Mouse (Mus musculus): ENCODE measurements around the gene Trpv4.

Trpv4 gene

DNA sequence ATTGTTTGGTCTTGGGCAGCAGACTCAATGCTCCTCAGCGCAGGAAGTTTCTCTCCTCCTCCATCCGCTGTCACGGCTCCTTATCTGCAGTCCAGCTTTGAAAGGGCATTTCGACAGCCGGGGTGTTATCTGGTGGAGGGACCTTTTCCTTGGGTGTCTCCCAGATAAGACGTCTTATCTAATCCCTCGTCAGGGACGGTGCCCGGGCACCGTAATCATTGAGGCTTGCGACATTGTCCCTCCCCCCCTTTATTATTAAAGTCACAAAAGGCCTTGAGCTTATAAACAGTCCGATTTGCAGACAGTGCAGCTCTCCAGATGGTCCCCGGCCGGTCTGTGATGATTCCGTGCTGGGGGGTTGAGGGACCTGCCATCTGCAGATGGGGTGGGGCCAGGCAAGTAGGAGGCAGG is 67.1 kb downstream of the Trpv4 start:
- DNase-seq (ENCODE audit: low read depth, low spot score): no peak

DNA sequence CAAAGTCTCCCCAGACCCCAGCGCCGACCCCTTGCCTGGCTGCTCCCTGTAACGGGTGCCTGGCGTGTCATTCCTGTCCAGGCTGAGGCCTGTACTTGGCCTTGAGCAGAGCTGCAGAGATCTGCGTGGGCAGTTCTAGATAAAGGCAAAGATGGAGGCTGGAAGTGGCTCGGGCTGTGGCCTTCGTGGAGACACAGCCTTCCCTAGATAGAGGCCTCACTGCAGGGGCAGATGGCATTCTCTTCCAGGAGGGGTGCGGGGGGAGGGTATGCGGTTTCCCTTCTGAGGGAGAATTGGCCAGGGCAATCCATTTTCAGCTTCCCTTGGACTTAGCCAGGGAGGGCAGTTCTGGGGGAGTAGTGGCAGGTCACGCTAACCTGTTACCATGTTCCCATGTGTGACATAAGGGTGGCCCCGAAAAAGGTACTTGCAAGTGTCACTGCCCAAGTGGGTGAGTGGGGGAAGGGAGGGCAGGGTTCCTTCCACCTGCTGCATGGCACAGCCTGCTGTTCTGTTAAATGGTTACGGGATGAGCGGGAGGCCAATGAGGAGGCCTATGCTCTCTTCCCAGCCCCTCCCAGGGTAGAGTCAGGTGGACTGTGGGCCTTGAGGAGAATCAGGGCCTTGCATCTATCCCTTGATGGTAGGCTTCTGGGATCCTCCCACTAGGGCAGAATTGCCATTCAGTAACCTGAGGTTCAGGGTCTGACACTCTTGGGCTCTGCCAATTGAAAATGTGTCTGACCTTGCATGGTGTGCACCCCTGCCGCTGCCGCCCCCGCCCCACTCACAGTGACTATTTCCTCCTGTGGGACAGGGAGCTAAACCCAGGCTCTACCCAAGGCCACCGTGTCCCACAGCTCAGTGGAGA is 67.9 kb downstream of the Trpv4 start:
- no peak for DNase-seq (ENCODE audit: low read depth, low spot score)

DNA sequence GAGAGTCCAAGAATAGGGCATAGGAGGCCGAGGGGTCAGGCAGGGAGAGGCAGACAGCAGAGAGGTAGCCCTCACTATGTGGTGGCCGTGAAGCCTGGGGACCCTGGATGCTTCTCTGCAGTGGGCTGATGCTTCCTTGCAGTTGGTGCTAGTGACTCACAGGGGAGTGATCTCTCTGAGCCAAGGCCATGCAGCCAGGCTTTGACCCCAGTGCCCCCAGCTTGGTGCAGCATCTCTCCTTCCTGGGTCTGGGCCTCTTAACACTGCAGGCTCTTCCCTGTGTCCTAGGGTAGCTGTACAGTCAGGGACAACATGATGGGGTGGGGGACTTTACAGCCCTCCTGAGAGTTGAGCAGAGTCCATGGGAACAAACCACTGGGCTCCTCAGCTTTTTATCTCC is 68.8 kb downstream of the Trpv4 start:
- DNase-seq (ENCODE audit: low read depth, low spot score): no peak

DNA sequence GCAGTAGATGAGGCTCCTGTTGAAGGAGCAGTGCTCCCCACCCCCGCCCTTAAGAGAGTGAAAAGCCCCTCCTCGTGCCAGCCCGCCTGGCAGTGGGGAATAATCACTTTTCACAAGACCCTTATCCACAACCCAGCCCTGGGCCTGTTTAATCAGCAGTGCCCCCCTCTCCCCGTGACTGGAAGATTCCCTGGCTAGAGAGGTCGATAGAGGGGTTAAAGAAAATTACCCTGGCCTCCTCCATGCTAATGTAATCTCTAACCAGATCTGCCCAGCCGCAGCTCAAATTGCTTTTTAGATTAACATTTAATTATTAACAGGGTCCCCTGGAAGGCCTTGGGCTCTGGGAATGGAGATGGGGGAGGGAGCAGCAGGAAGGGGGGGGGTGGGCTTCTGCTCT is 69.2 kb downstream of the Trpv4 start:
- DNase-seq (ENCODE audit: low read depth, low spot score): no peak

DNA sequence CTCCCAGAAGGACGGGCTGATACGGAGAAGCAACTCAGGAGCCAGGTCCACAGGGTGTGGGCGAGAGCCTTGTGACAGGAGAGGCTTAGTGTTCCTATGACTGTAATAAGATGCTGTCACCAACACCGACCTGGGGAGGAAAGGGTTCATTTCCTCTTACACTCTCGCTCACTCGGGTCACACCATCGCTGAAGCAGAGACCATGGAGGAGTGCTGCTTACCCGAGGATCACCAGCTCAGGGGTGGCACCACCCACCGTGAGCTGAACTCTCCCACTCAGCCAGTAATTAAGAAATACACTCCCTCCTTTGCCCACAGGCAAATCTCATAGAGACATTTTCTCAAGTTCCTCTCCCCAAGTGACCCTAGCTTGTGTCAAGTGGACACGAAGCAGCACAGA is 69.8 kb downstream of the Trpv4 start:
- DNase-seq (ENCODE audit: low read depth, low spot score): no peak

DNA sequence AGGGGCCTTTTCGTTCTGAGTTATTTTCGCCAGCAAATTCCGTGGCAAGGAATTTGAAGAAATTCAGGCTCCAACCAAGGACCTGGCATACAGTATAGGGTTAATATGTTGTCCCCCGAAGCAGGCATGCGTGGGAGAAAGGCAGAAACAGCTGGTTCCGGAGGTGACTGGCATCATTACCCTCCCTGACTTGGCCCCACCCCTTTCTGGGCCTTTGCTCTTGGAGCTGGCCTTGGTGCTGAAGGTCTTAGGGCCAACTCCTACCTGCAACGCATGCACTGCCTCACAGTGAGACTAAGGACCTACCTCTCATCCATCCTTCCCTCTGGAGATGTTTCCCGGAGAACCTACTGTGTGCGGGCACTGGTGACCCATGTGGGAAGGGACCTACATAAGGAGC is 70.3 kb downstream of the Trpv4 start:
- DNase-seq (ENCODE audit: low read depth, low spot score): peak; percentile 75

DNA sequence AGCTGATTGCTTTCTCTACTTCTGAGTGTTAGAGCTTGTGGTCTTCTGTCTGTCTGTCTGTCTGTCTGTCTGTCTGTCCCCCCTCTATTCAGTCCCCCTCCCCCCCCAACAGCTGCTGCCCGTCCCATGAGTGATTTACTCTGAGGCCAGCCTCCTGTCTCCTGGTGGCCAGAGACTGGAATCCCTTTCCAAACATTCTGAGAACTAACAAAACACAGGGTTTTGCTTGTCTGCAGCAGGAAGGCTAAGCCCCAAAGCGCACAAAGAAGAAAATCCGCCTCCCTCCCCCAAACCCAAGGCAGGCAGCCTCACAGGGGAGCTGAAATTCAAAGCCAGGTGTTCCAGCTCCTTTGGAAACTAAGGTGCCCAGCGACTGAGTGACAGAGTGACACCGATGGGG is 72.5 kb downstream of the Trpv4 start:
- DNase-seq (ENCODE audit: low read depth, low spot score): no peak

DNA sequence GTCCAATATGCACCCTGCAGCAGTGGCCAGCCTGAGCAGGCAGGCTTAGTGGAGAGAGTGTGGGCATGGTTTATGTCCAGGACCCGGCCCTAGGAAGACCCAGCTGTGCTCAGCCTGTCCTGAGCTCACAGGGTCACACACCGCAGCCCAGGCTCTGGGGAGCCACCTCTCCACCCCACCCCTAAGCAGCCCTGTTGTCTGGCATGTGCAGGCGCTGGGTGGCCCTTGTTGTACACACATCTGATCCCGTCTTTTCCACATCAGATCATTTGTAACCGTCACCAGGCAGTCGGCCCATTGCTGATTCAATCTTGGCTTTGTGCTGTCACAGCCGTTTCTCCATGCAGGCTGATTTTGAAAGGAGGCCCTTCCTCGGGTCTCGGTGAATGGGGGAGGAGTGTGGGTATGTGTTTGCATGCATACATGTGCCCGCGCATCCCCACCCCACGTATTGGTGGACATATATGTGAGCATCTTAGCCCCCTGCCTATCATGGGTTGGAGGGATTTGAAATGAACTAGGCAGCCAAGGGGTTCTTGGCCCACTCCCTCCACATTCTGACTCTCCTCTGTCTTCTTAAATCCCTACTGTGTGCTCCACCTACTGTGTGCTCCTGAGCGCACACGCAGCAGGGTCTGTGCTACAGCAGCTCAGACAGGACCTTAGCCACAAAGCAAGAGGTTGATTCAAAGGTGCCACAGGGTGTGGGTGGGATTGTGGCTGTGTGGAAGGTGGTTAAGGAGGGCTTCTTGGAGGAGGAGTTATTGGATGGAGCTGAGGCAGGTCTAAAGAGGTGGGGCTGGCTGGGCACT is 73.7 kb downstream of the Trpv4 start:
- no peak for DNase-seq (ENCODE audit: low read depth, low spot score)

DNA sequence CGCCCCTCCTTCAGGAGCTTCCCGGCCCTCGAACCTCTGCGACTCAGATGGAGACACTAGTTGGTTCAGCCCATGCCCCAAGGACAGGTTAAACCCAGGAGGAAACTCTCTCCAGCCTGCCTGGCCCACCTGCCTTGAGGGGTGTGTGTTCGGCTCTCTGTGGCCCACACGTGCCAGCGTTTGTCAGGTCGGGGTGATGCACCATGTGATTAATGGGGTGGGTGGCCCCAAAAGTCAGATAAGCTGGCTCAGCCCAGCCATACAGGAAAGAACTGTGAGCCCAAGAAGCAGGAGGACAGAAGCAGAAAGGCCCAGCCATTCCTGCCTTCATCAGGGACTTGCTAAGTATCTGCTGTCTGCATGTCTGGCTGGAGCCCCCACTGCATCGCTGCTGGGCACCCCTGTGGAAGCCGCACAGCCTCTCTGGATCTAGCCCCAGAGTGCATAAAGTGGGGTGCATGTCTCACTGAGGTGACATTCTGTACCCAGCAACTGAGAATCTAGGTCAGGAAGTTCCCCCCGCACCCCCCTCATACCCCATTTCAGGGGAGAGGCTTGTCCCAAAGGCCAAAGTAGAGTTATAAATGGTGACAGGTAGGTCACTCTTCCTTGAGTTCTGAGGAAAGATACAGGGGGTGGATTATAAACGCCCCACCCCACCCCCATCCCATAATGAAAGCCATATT is 74.6 kb downstream of the Trpv4 start:
- DNase-seq (ENCODE audit: low read depth, low spot score): no peak

DNA sequence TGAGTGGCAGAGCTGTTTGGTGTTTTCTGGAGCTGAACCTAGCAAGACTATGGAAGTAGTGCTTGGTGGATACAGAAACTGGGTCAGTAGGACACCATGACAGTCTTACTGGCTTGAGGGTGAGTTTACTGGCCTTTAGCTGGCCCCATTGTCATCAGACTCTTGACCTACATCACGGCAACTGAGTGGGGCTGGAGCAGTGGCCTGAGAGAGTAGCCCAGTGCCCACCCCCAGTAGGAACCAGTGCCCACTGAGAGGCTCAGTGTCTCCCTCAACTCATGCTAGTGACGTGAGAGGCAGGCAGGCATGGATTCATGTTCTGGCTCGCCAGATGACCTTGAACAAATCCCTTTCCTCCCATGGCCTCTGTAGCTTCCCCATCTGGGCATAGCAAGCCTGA is 75.2 kb downstream of the Trpv4 start:
- no peak for DNase-seq (ENCODE audit: low read depth, low spot score)

DNA sequence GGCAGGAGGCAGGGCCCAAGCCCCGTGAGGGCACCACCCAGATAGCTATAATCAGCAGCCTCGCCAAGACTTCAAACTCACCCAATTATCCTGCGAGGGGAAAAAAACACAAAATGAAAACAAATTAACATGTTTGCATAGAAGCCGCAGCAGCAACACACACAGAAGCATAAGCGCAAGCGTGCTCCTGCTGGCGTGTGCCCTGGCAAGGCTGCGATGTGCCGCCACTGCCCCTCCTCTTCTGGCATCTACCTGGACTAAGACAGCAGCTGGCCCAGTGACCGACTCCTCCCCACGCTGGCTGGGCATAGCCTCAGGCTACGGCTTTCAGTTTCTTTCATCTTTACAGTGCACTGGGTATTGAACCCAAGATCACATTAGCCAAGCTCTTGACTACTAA is 76.7 kb downstream of the Trpv4 start:
- DNase-seq (ENCODE audit: low read depth, low spot score): no peak

DNA sequence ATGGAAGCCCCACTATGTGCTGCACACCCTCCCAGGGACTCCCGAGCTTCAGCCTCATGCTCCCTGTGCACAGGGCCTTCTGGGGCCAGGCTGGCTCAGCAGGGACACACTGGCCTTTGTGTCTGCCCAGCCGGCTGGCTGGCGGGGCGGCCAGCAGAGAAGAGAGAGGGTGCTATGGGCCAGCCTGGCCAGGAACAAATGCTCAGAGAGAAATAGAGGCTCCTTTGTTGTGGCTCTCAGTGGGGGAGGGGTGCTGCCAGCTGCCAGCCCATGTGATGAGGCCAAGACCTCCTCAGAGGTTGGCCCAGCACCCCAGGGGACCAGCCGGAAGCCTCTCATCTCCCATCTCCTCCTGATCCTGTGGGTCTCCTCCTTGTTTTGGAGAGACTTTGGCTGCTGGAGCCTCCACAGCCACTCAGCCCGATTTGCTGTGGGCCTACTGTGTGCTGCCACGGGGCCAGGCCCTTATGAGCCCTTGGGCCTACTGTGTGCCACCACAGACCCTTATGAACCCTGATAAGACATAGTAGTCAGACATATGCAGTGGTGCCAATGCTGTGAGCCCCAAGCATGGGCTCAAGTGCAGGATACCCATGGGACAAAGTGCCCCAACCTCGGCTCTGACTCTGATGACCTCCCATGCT is 78.4 kb downstream of the Trpv4 start:
- DNase-seq (ENCODE audit: low read depth, low spot score): no peak

DNA sequence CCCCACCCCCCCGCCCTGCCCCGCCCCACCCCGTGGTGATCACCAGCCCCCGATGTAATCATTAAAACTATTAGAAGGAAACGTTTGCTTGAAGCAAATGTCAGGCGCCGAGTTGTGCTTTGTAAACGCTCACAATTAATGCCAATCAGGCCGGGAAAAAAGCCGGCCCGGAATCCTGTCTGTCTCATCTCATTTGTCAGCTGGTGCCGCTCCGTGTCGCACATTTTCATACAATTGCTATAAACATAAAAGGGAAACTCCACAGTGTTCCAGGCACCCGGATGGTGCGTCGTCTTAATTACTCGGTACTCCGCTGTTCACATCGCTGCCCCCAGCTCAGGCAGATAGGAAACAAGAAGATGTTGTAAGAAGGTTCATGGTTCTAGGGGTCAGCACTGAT is 79.9 kb downstream of the Trpv4 start:
- no peak for DNase-seq (ENCODE audit: low read depth, low spot score)

DNA sequence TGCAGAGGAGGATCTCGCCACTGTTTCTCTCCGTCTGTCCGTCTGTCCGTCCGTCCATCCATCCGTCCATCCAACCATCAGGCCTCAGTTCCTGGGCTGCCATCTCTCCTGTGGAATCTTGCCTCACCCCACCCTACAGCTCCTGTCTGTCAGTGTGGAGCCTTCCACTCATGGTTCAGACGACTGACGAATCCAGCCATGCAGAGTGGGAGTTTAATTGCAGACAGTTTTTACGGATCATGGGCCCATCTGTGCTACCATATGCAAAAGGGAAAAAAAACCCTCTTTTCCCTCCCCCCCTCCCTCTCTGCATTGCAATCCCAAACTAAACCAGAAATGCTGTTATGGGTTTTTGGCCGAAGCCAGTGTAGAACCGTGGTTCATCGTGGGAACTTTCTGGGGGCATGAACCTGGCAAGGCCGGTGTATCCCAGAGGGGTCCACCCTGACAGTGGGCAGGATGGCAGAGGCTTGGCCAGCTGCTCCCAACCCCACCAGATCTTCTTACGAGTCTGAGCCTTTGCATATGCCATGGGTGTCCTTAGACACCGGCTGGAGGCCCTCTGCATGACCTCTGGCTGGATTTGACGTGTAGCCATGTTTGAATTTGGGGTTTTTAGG is 82.1 kb downstream of the Trpv4 start:
- no peak for DNase-seq (ENCODE audit: low read depth, low spot score)

DNA sequence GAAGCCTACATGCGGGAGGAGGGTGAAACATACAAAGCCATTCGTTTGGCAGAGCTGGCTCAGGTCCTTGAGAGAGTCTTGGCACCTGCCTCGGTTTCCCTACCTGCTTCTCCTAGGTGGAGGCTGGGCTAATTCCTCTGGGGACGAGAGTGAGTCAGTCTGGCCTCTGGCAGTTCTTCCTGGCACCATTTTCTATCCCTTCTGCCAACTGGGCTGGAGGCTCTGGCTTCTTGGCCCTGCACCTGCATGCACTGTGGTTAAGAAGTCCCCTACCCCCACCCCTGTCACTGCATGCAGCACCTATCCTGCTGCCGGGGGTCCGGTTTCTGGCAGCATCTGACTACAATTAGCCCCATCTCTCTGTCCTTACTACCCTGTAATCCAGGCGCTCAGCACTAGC is 82.7 kb downstream of the Trpv4 start:
- no peak for DNase-seq (ENCODE audit: low read depth, low spot score)

DNA sequence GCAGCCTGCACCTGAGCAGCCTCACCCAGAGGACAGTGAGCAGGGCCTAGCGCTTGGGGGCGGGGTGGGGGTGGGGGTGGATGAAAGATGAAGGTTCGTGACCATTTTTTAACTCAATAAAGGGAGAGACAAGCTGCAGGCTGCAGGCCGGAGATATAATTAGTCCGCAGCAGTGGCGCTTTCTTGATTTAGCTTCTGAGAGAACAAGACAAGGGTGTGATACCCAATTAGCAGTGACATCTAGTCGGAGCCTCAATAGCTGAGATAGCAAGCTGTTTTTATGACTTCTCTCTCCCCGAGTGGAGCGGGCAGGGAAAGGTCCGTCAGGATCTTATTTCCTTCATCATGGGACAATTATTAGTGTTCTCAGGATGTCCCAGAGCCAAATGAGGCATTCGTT is 83.2 kb downstream of the Trpv4 start:
- DNase-seq (ENCODE audit: low read depth, low spot score): no peak

DNA sequence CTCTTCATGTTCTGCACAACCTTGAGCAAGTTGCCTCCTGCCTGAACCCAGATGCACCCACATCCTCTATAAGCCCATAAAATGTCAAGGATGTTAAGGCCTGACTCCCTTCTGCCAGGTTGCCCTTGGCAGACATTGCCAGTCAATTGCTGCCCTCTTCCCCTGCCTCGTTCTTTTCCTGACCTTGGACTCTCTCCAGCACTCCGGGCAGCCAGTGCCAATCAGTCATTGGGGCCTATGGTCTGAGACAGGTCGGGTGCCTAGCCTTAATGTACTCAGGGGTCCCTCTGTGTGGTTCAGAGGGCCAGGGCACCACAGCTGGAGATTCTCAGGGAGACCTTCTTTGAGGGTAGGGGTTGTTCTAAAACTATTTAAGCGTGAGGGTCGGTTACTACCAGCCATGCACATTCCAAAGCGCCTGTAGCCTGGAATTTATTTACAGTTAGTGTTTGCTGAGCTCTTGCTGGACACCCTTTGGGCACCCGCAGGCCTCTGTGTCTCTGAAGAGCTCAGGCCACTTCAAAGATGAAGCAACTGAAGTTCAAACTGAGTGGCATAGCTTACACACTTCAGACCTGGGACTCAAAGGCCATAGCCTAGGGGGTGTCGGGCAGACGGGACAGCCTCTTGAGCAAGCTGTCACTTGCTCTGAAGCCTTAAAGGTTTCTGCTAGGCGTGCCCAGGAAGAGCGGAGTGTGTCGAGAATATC is 84.1 kb downstream of the Trpv4 start:
- no peak for DNase-seq (ENCODE audit: low read depth, low spot score)

DNA sequence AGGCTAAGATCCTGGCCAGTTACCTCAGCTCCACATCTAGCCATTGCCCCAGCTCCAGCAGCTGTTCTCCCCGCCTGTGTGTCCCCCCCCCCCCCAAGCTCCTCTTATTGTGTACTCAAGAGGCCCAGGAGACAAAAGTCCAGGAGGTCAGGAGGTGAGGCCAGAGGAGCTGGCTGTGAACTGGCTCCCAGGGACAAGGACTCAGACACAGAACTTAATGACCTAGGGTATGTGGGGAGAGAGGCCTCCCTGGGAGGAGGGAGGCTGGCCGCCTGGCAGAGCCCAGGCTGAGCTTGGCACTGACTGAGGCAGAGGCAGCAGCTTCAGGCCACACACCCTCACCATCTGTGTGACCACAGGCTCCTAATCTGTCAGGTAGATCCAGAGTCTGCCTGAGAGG is 85.2 kb downstream of the Trpv4 start:
- DNase-seq (ENCODE audit: low read depth, low spot score): no peak
